Mouse (Mus musculus) heart, embryonic 13.5 days (tissue): Measurements from ENCODE around the gene Bloc1s4. TPM values are rescaled to one million over a fixed set of nuclear protein-coding genes. Genes with fewer than 3 reads are reported as not detected.

Experiments used
- polyA plus RNA-seq: library from polyadenylated mRNA; unstranded; fragments of >200 nt; fragmentation: Nextera tagmentation; extraction: Ambion mirVana; gene quantifications from 2 replicates; pipeline ENCODE4 v1.2.1, GENCODE M21; 2015

Gene Bloc1s4
- polyA plus RNA-seq, 1 experiment from 2014 or later = 17.1 TPM

Other genes with a start within 250 kb of the Bloc1s4 start
- gene Tbc1d14, start 155.4 kb downstream of the Bloc1s4 start, polyA plus RNA-seq = 15.3 and 15.7 TPM in 2 replicates
- 20.3 and 22.5 TPM in 2 replicates for gene D5Ertd579e, start 52.6 kb downstream of the Bloc1s4 start, polyA plus RNA-seq
- 279 and 318 TPM in 2 replicates for gene Mrfap1, start 48.1 kb upstream of the Bloc1s4 start, polyA plus RNA-seq
- 17.0 and 17.2 TPM in 2 replicates for gene Man2b2, start 82.0 kb upstream of the Bloc1s4 start, polyA plus RNA-seq
- 0.09 TPM in 2 replicates for gene Ppp2r2c, start 119.9 kb upstream of the Bloc1s4 start, polyA plus RNA-seq
- gene Wfs1, start 240.6 kb upstream of the Bloc1s4 start, polyA plus RNA-seq = 23.1 and 23.9 TPM in 2 replicates